Mouse (Mus musculus) limb, embryonic 13.5 days (tissue): ENCODE measurements around the gene Kcnj8. TPM values are rescaled to one million over a fixed set of nuclear protein-coding genes. Genes with fewer than 3 reads are reported as not detected.
A peak's percentile ranks its signal among the peaks of the same experiment; 100 is the strongest.

ENCODE experiments used
- ATAC-seq: fragments of 200-750 bp; cut with Nextera tagmentation; 2 replicates; pipeline ENCODE4 v1.8.0; 2017; ENCODE audit warnings: low read depth, moderate number of reproducible peaks, moderate TSS enrichment; ENCODE audit not compliant: low FRiP score
- H3K27ac ChIP-seq: fragments of 300-500 bp; sonication (generic); 2 replicates; pipeline ENCODE4 v1.5.1; 2015; ENCODE audit warnings: inconsistent platforms, mild to moderate bottlenecking, moderate library complexity
- H3K27me3 ChIP-seq: fragments of 300-500 bp; sonication (generic); 2 replicates; pipeline ENCODE4 v1.6.1; 2015; ENCODE audit warnings: mild to moderate bottlenecking, inconsistent platforms
- H3K36me3 ChIP-seq: fragments of 300-500 bp; sonication (generic); 2 replicates; pipeline ENCODE4 v1.6.1; 2015; ENCODE audit warnings: inconsistent platforms, mild to moderate bottlenecking, moderate library complexity
- H3K4me1 ChIP-seq: fragments of 300-500 bp; sonication (generic); 2 replicates; pipeline ENCODE4 v1.6.1; 2015; ENCODE audit warnings: inconsistent platforms
- H3K4me2 ChIP-seq: fragments of 300-500 bp; sonication (generic); replicated peaks from 2 replicates; pipeline ENCODE4 v1.6.1; 2015; ENCODE audit warnings: inconsistent platforms, mild to moderate bottlenecking, moderate library complexity
- H3K4me3 ChIP-seq: fragments of 300-500 bp; sonication (generic); 2 replicates; pipeline ENCODE4 v1.5.1; 2015; ENCODE audit warnings: moderate library complexity, mild to moderate bottlenecking, inconsistent platforms
- H3K9ac ChIP-seq: fragments of 300-500 bp; sonication (generic); 2 replicates; pipeline ENCODE4 v1.6.1; 2015; ENCODE audit warnings: mild to moderate bottlenecking, inconsistent platforms
- H3K9me3 ChIP-seq: fragments of 300-500 bp; sonication (generic); 2 replicates; pipeline ENCODE4 v1.6.1; 2016; ENCODE audit warnings: inconsistent platforms
- WGBS: fragments of 180-500 bp; shearing (Covaris S2); methylation state at CpG from one replicate; pipeline ENCODE4 v1.1.7; 2015; 5-methylcytosine and 5-hydroxymethylcytosine counted together
- polyA plus RNA-seq: library from polyadenylated mRNA; unstranded; fragments of >200 nt; fragmentation: Nextera tagmentation; extraction: Ambion mirVana; gene quantifications from 2 replicates; pipeline ENCODE4 v1.2.1, GENCODE M21; 2015

Gene Kcnj8
- 4.5 and 5.9 TPM in 2 replicates for polyA plus RNA-seq

DNA sequence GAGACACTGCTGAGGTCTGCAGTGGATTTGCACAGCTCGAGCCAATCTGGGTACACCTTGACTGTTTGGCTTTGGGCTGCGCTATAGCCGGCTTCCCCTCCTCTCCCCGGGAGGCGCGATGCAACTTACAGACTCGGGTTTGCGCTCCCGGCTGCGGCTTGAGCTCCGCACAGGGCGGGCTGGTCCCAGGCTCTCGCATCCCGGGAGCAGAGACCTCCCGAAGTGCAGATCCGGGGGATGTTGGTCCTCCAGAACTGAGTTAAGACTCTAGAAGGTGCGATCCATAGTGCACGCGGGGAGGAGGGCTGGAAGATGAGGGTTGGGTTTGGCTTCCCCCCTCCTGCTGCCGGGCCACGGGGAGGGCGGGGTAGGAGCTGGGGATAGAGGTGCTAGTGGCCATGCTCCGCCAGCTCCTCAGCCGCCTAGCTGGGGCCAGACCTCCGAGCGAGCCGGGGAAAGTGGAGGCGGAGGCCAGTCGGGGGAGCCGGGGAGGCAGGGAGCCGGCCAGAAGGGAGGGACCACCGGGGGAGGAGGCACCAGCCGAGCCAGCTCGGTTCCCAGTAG lies at the start of gene Kcnj8:
Gene Kcnj8, minus strand, starts transcription at position 560 of the 564 bp plus-strand sequence.
- ATAC-seq: peak; percentile 91
- Histone ChIP-seq H3K9me3 (no peaks in the 10 kb centered on the region), H3K9ac (peak within 1 kb of the TSS; percentile 59), H3K36me3 (no peaks in the 10 kb centered on the region), H3K4me2 (peak within 1 kb of the TSS; percentile 90), H3K27me3 (peaks cover 68% of the 10 kb centered on the region), H3K4me1 (peaks cover 19% of the 10 kb centered on the region), H3K27ac (no peak within 1 kb of the TSS), H3K4me3 (peak within 1 kb of the TSS; percentile 50)
- 1% methylated on average over 33 of the region's 34 CpGs for WGBS

DNA sequence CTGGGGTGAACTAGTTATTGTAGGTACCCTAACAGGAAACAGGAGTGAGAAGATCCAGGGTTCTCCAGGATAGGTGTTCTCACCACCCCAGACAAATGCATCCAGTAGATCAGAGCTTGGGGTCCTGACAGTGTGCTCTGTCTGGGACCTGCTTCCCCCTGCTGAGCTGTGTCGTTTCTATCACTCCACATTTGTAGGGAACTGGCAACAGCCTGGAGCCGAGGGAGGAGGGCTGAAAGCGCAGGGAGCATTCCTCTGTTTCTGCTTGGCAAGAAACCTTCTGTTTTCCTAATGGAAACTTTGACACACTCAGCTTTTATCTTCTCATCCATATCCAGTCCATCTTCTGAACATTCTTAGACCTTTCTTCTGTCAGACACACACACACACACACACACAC lies 45.2 kb upstream of the Kcnj8 start:
- Histone ChIP-seq H3K4me1 (no peaks in the 10 kb centered on the region), H3K27ac (no peak overlapping the region), H3K4me2 (no peak overlapping the region), H3K36me3 (no peaks in the 10 kb centered on the region), H3K4me3 (no peak overlapping the region), H3K27me3 (no peaks in the 10 kb centered on the region), H3K9me3 (no peaks in the 10 kb centered on the region), H3K9ac (no peak overlapping the region)
- ATAC-seq: no peak
- WGBS: 33% methylated on average over 3 of the region's 3 CpGs

- Histone ChIP-seq H3K4me2 (no peak overlapping the region), H3K4me1 (no peaks in the 10 kb centered on the region), H3K4me3 (no peak overlapping the region), H3K9me3 (no peaks in the 10 kb centered on the region), H3K9ac (no peak overlapping the region), H3K36me3 (no peaks in the 10 kb centered on the region), H3K27me3 (no peaks in the 10 kb centered on the region), H3K27ac (no peak overlapping the region)
- ATAC-seq: no peak
- 79% methylated on average over 10 of the region's 10 CpGs for WGBS
Observed at GRCm38 (mm10) chr6:142614324-142614723, 42.9 kb upstream of the Kcnj8 start.

DNA sequence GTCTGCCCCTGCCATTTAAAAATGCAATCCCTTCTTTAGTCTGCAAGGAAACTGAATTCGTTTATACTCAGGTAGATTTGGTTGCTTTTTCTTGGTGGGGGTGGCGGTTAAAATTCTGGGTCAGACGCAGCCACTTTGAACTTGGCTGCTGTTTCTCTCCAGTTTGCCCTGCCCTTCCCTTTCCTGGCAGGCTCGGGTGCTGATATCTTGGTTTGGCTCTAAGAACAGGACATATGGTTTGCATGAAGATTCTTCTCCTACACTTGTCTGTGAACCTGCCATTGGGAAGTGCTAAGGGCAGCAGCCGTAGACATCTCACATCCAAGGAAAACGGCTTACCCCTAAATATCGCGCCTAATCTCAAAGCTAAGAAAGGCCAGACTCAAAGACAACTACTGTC lies 41.0 kb upstream of the Kcnj8 start:
- Histone ChIP-seq H3K36me3 (no peaks in the 10 kb centered on the region), H3K4me2 (no peak overlapping the region), H3K9ac (no peak overlapping the region), H3K9me3 (no peaks in the 10 kb centered on the region), H3K4me1 (no peaks in the 10 kb centered on the region), H3K27ac (no peak overlapping the region), H3K4me3 (no peak overlapping the region), H3K27me3 (no peaks in the 10 kb centered on the region)
- no peak for ATAC-seq
- WGBS: 82% methylated on average over 8 of the region's 8 CpGs

GRCm38 (mm10) chr6:142609401-142610373 lies 38.3 kb upstream of the Kcnj8 start:
- Histone ChIP-seq H3K4me2 (no peak overlapping the region), H3K9ac (no peak overlapping the region), H3K27me3 (no peaks in the 10 kb centered on the region), H3K4me1 (0 out of 2 replicates have a peak, but pooled peaks cover 7% of the 10 kb centered on the region), H3K9me3 (no peaks in the 10 kb centered on the region), H3K4me3 (no peak overlapping the region), H3K36me3 (no peaks in the 10 kb centered on the region), H3K27ac (no peak overlapping the region)
- WGBS: 54% methylated on average over 9 of the region's 9 CpGs
- peak; percentile 33; the same call in 1 of the 2 replicates for ATAC-seq

GRCm38 (mm10) chr6:142607080-142607479 lies 35.7 kb upstream of the Kcnj8 start:
- WGBS: 58% methylated on average over 7 of the region's 7 CpGs
- H3K36me3 ChIP-seq: no peaks in the 10 kb centered on the region
- H3K4me1 ChIP-seq: 0 out of 2 replicates have a peak, but pooled peaks cover 7% of the 10 kb centered on the region
- H3K4me3 ChIP-seq: no peak overlapping the region
- no peak overlapping the region for H3K9ac ChIP-seq
- no peak overlapping the region for H3K27ac ChIP-seq
- no peaks in the 10 kb centered on the region for H3K27me3 ChIP-seq
- H3K9me3 ChIP-seq: no peaks in the 10 kb centered on the region
- ATAC-seq: no peak
- H3K4me2 ChIP-seq: no peak overlapping the region

DNA sequence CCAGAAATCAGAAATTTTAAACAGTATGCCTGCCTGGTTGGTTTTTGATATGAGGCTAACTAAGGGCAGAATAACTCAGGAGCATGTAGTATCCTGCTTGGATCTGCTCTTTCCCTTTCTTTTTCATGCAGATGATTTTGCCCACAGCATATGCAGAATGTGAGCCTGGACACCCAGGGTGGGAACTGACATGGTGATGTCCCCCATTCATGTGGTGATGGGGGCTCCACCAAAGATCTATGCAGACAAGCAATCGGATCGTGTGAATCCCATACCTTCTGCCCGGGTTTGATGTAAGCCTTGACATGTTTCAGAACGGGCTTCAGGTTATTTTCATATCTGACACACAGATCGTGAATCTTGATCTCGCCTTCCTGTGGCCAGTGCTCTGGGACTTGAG lies 31.4 kb upstream of the Kcnj8 start:
- Histone ChIP-seq H3K4me1 (0 out of 2 replicates have a peak, but pooled peaks cover 7% of the 10 kb centered on the region), H3K36me3 (no peaks in the 10 kb centered on the region), H3K27me3 (no peaks in the 10 kb centered on the region), H3K4me3 (no peak overlapping the region), H3K9me3 (no peaks in the 10 kb centered on the region), H3K4me2 (no peak overlapping the region), H3K27ac (no peak overlapping the region), H3K9ac (no peak overlapping the region)
- 70% methylated on average over 6 of the region's 6 CpGs for WGBS
- no peak for ATAC-seq

GRCm38 (mm10) chr6:142578831-142579230 lies 7.4 kb upstream of the Kcnj8 start:
- no peak overlapping the region for H3K27ac ChIP-seq
- H3K4me2 ChIP-seq: no peak overlapping the region
- peaks cover 2% of the 10 kb centered on the region for H3K27me3 ChIP-seq
- no peaks in the 10 kb centered on the region for H3K9me3 ChIP-seq
- H3K36me3 ChIP-seq: no peaks in the 10 kb centered on the region
- 73% methylated on average over 4 of the region's 4 CpGs for WGBS
- no peaks in the 10 kb centered on the region for H3K4me1 ChIP-seq
- no peak for ATAC-seq
- H3K9ac ChIP-seq: no peak overlapping the region
- no peak overlapping the region for H3K4me3 ChIP-seq

DNA sequence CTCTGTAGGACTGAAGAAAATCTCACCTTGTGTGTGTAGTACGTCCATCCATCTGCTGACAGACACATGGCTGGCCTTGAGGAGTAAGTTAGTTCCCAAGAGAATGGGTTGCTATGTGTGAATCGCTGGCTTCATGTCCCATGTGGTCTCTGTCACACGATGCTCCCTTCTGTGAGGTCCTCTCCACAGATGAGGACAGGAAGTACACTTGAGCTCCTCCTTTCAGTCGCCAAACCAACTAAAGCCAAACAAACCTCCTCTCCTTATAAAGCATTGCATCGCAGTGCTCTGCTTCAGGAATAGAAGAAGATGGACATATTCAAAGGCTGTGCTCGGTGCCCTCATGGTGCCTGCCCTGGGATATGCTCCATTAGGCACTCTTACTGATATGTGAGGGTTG lies 6.4 kb upstream of the Kcnj8 start:
- 87% methylated on average over 6 of the region's 6 CpGs for WGBS
- no peaks in the 10 kb centered on the region for H3K4me1 ChIP-seq
- H3K9ac ChIP-seq: no peak overlapping the region
- H3K36me3 ChIP-seq: no peaks in the 10 kb centered on the region
- peaks cover 11% of the 10 kb centered on the region for H3K27me3 ChIP-seq
- no peaks in the 10 kb centered on the region for H3K9me3 ChIP-seq
- H3K4me2 ChIP-seq: no peak overlapping the region
- H3K4me3 ChIP-seq: no peak overlapping the region
- no peak overlapping the region for H3K27ac ChIP-seq
- ATAC-seq: no peak

- Histone ChIP-seq H3K4me3 (no peak overlapping the region), H3K27ac (no peak overlapping the region), H3K4me2 (no peak overlapping the region), H3K4me1 (peaks cover 19% of the 10 kb centered on the region), H3K9me3 (no peaks in the 10 kb centered on the region), H3K27me3 (peaks cover 57% of the 10 kb centered on the region), H3K9ac (no peak overlapping the region), H3K36me3 (no peaks in the 10 kb centered on the region)
- 49% methylated on average over 6 of the region's 6 CpGs for WGBS
- ATAC-seq: no peak
Observed at GRCm38 (mm10) chr6:142572876-142573275, 1.5 kb upstream of the Kcnj8 start.

DNA sequence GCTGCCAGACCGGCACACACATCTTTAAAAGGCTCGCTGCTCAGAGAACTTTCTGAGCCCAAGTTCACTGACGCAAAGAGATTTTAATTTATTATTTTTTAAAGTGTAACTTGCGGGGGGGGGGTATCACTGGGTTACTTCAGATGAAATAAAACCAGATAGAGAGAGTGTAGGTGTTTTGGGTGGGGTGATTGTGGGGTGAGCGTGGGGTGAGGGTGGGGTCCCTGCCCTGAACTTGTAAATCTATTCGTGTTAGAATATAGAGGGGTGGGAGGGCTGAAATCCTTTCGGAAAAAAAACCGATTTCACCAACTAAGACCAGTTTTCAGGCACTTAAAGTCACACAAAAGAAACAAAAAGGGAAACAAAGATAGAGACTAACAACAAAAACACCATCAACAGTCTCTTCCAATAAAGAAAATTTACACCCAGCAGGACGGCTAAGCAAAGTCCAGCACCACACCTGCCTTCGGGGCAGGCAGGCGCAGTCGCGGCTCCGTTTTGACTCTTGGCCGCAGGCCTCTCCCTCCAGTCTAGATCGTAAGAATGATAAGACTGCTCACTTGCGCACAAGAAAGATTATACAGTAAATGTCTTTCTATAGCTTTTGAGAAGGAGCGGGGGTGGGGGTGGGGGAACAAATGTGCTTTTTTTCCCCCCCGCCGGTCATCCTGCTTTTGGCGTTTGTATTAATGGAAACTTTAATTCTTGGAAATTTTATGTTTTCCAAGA lies 381 bp upstream of the Kcnj8 start:
- Histone ChIP-seq H3K4me2 (peak overlapping the region; percentile 90), H3K27me3 (peaks cover 66% of the 10 kb centered on the region), H3K4me3 (peak overlapping the region; percentile 50), H3K36me3 (no peaks in the 10 kb centered on the region), H3K27ac (no peak overlapping the region), H3K4me1 (peaks cover 19% of the 10 kb centered on the region), H3K9me3 (no peaks in the 10 kb centered on the region), H3K9ac (peak overlapping the region; percentile 59; the same call in 1 of the 2 replicates)
- ATAC-seq: peak; percentile 46; the same call in 1 of the 2 replicates
- 2% methylated on average over 21 of the region's 21 CpGs for WGBS
